Mouse (Mus musculus): ENCODE measurements around the gene Rhbdd3. TPM values are rescaled to one million over a fixed set of nuclear protein-coding genes. Genes with fewer than 3 reads are reported as not detected.
"Not testable (repeated sequence)": the region's sequence is repeated elsewhere in the genome, so short reads cannot be mapped to it uniquely, and the experiment has no call there.

Gene Rhbdd3
- total and polyA plus RNA-seq, 3 experiments: 9.7 to 37.2 (median 21.1) TPM

DNA sequence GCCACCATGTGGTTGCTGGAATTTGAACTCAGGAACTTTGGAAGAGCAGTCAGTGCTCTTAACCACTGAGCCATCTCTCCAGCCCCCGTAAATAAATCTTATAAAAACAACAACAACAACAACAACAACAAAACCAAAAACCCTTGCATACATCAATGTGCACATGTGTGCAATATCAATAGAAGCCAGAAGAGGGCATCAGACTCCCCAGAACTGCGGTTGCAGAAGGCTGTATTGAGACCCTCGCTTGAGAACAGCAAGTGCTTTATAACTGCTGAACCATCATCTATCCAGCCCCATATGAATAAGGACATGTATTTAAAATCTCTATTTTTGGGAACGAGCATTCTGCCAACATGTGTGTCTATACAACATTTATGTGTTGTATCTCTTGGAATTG lies 23.8 kb upstream of the Rhbdd3 start:
- Histone ChIP-seq H3K27me3 (ENCODE audit: insufficient read depth, low read length) (no peaks in the 10 kb centered on the region), H3K4me1 (ENCODE audit: insufficient read depth, low read depth, low read length) (peaks cover 27% of the 10 kb centered on the region), H3K9me3 (replicated peaks) (no peaks in the 10 kb centered on the region), H3K36me3 (replicated peaks) (peaks cover 84% of the 10 kb centered on the region), H3K4me3 (ENCODE audit: low read depth, low read length) (no peak overlapping the region)
- DNase-seq (ENCODE audit: low spot score): no peak
- no peak for TF ChIP-seq POLR2AphosphoS5 (IDR thresholded peaks at IDR 0.05; ENCODE audit: insufficient replicate concordance, low read depth, low read length)
- TF ChIP-seq TAL1 (conservative IDR thresholded peaks at IDR 0.05; ENCODE audit: low read depth, low read length): no peak
- TF ChIP-seq CTCF (IDR thresholded peaks at IDR 0.05; ENCODE audit: low read depth, low read length): peak; percentile 52; the same call in 1 of the 2 replicates
- no peak for TF ChIP-seq GATA1 (IDR thresholded peaks at IDR 0.05; ENCODE audit: borderline replicate concordance, low read length)
- TF ChIP-seq GATA2 (IDR thresholded peaks at IDR 0.05; ENCODE audit: borderline replicate concordance, low read depth, low read length): no peak
- ATAC-seq (ENCODE audit: extremely low read depth, insufficient number of reproducible peaks, low FRiP score, poor library complexity, severe bottlenecking): no peak

DNA sequence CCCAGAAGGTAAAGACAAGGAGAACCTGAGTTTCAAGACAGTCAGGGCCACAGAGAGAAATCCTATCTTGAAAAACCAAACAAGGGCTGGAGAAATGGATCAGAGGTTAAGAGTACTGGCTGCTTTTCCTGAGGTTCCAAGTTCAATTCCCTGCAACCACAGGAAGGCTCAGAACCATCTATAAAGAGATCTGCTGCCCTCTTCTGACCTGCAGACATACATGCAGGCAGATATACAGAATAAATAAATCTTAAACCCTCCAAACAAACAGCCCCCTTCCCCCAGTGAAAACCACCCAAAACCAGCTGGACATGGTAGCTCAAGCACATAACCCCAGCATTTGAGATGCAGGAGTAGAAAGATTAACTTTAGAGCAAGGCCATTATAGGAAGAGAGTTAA lies 23.0 kb upstream of the Rhbdd3 start:
- Histone ChIP-seq H3K4me1 (ENCODE audit: insufficient read depth, low read depth, low read length) (peaks cover 21% of the 10 kb centered on the region; the same call in 1 of the 2 replicates), H3K36me3 (replicated peaks) (peaks cover 84% of the 10 kb centered on the region), H3K27me3 (ENCODE audit: insufficient read depth, low read length) (no peaks in the 10 kb centered on the region), H3K9me3 (replicated peaks) (no peaks in the 10 kb centered on the region), H3K4me3 (ENCODE audit: low read depth, low read length) (no peak overlapping the region)
- no peak for ATAC-seq (ENCODE audit: extremely low read depth, insufficient number of reproducible peaks, low FRiP score, poor library complexity, severe bottlenecking)
- no peak for DNase-seq (ENCODE audit: low spot score)
- no peak for TF ChIP-seq POLR2AphosphoS5 (IDR thresholded peaks at IDR 0.05; ENCODE audit: insufficient replicate concordance, low read depth, low read length)

- peaks cover 81% of the 10 kb centered on the region for H3K36me3 ChIP-seq (replicated peaks)
- not testable (repeated sequence) for ATAC-seq (ENCODE audit: extremely low read depth, insufficient number of reproducible peaks, low FRiP score, poor library complexity, severe bottlenecking); H3K9me3 ChIP-seq (replicated peaks); H3K4me3 ChIP-seq (ENCODE audit: low read depth, low read length); DNase-seq (ENCODE audit: low spot score); H3K27me3 ChIP-seq (ENCODE audit: insufficient read depth, low read length)
- peaks cover 15% of the 10 kb centered on the region; the same call in 1 of the 2 replicates for H3K4me1 ChIP-seq (ENCODE audit: insufficient read depth, low read depth, low read length)
Observed at GRCm38 (mm10) chr11:5076843-5077242, 21.9 kb upstream of the Rhbdd3 start.

DNA sequence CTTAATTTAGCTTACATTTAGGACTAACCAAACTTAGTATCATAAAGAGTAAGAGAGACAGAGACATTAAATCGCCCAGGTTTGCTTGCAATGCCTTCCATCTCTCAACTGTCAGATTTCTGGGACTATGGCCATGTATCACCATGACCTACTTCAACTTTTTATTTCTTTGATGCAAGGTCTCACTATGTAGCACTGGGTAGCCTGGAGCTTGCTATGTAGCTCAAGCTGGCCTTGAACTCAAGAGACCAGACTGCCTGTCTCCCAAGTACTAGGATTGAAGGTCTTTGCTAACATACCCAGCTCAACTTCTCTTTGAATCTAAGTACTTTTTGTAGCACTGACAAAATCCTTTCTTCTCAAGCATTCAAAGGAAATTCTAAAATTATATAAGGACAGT lies 9.6 kb upstream of the Rhbdd3 start:
- Histone ChIP-seq H3K4me1 (ENCODE audit: insufficient read depth, low read depth, low read length) (peaks cover 31% of the 10 kb centered on the region), H3K36me3 (replicated peaks) (peaks cover 94% of the 10 kb centered on the region), H3K9me3 (replicated peaks) (no peaks in the 10 kb centered on the region), H3K27me3 (ENCODE audit: insufficient read depth, low read length) (no peaks in the 10 kb centered on the region), H3K4me3 (ENCODE audit: low read depth, low read length) (no peak overlapping the region)
- TF ChIP-seq GATA1 (IDR thresholded peaks at IDR 0.05; ENCODE audit: borderline replicate concordance, low read length): no peak
- DNase-seq (ENCODE audit: low spot score): no peak
- no peak for ATAC-seq (ENCODE audit: extremely low read depth, insufficient number of reproducible peaks, low FRiP score, poor library complexity, severe bottlenecking)

- peaks cover 77% of the 10 kb centered on the region for H3K36me3 ChIP-seq (replicated peaks)
- H3K4me1 ChIP-seq (ENCODE audit: insufficient read depth, low read depth, low read length): peaks cover 51% of the 10 kb centered on the region
- H3K4me3 ChIP-seq (ENCODE audit: low read depth, low read length): no peak overlapping the region
- ATAC-seq (ENCODE audit: extremely low read depth, insufficient number of reproducible peaks, low FRiP score, poor library complexity, severe bottlenecking) (no peak), DNase-seq (ENCODE audit: low spot score) (no peak)
- H3K9me3 ChIP-seq (replicated peaks): no peaks in the 10 kb centered on the region
- no peak for TF ChIP-seq CTCF (IDR thresholded peaks at IDR 0.05; ENCODE audit: low read depth, low read length)
- no peak for TF ChIP-seq GATA1 (IDR thresholded peaks at IDR 0.05; ENCODE audit: borderline replicate concordance, low read length)
- TF ChIP-seq TAL1 (conservative IDR thresholded peaks at IDR 0.05; ENCODE audit: low read depth, low read length): no peak
- no peak for TF ChIP-seq GATA2 (IDR thresholded peaks at IDR 0.05; ENCODE audit: borderline replicate concordance, low read depth, low read length)
- TF ChIP-seq POLR2AphosphoS5 (IDR thresholded peaks at IDR 0.05; ENCODE audit: insufficient replicate concordance, low read depth, low read length): no peak
- H3K27me3 ChIP-seq (ENCODE audit: insufficient read depth, low read length): no peaks in the 10 kb centered on the region
Observed at GRCm38 (mm10) chr11:5091706-5092105, 7.0 kb upstream of the Rhbdd3 start.

DNA sequence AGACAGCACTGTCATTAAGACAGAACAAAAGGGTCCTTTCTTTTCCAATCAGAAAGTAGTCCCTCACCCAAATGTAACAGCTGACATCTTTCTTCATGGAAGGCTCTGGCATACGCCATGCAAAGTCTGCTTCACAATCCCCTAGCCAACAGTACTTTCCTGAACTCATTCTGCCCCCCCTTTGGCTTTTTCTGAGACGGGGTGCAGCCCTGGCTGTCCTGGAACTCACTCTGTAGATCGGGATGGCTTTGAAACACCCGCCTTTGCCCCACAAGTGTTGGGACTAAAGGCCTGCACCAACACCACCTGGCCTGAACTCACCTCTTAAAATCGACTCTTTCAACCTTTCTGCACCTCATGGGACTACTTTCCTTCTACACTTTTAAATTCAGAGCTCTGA lies 2.8 kb upstream of the Rhbdd3 start:
- peaks cover 62% of the 10 kb centered on the region for H3K4me1 ChIP-seq (ENCODE audit: insufficient read depth, low read depth, low read length)
- H3K4me3 ChIP-seq (ENCODE audit: low read depth, low read length): peak overlapping the region; percentile 62; the same call in 1 of the 2 replicates
- H3K27me3 ChIP-seq (ENCODE audit: insufficient read depth, low read length): no peaks in the 10 kb centered on the region
- DNase-seq (ENCODE audit: low spot score) (no peak), ATAC-seq (ENCODE audit: extremely low read depth, insufficient number of reproducible peaks, low FRiP score, poor library complexity, severe bottlenecking) (no peak)
- TF ChIP-seq TAL1 (conservative IDR thresholded peaks at IDR 0.05; ENCODE audit: low read depth, low read length) (no peak), GATA2 (IDR thresholded peaks at IDR 0.05; ENCODE audit: borderline replicate concordance, low read depth, low read length) (no peak), GATA1 (IDR thresholded peaks at IDR 0.05; ENCODE audit: borderline replicate concordance, low read length) (no peak), CTCF (IDR thresholded peaks at IDR 0.05; ENCODE audit: low read depth, low read length) (no peak), POLR2AphosphoS5 (IDR thresholded peaks at IDR 0.05; ENCODE audit: insufficient replicate concordance, low read depth, low read length) (no peak)
- no peaks in the 10 kb centered on the region for H3K9me3 ChIP-seq (replicated peaks)
- H3K36me3 ChIP-seq (replicated peaks): peaks cover 46% of the 10 kb centered on the region

DNA sequence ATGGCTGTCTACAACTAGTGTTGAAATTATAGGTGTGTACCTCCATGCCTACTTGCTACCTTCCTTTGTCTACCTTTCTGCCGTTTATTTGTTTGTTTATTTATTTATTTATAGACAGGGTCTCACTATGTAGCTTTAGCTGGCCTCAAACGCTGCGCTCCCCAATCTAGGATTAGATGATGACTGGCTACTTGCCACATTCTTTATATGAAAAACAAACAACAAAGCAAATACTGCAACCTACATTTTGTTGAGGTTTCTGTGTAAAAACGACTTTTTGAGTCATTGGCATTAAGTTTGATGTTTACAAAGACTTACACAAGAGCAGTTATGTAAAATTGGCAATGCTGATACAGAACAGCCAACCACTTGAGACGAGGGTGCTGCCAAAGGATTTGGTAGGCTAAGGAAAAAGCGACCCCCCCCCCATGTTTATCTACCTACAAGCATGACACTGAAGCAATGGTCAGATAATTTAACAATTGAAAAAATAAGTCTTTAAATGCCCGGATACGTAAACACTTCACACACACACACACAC lies 2.2 kb upstream of the Rhbdd3 start:
- peaks cover 46% of the 10 kb centered on the region for H3K36me3 ChIP-seq (replicated peaks)
- ATAC-seq (ENCODE audit: extremely low read depth, insufficient number of reproducible peaks, low FRiP score, poor library complexity, severe bottlenecking): no peak
- H3K27me3 ChIP-seq (ENCODE audit: insufficient read depth, low read length): no peaks in the 10 kb centered on the region
- H3K4me1 ChIP-seq (ENCODE audit: insufficient read depth, low read depth, low read length): peaks cover 64% of the 10 kb centered on the region
- no peak for TF ChIP-seq GATA2 (IDR thresholded peaks at IDR 0.05; ENCODE audit: borderline replicate concordance, low read depth, low read length)
- no peak for TF ChIP-seq CTCF (IDR thresholded peaks at IDR 0.05; ENCODE audit: low read depth, low read length)
- TF ChIP-seq POLR2AphosphoS5 (IDR thresholded peaks at IDR 0.05; ENCODE audit: insufficient replicate concordance, low read depth, low read length): no peak
- no peak for TF ChIP-seq GATA1 (IDR thresholded peaks at IDR 0.05; ENCODE audit: borderline replicate concordance, low read length)
- no peak for TF ChIP-seq TAL1 (conservative IDR thresholded peaks at IDR 0.05; ENCODE audit: low read depth, low read length)
- H3K9me3 ChIP-seq (replicated peaks): no peaks in the 10 kb centered on the region
- no peak for DNase-seq (ENCODE audit: low spot score)
- peak overlapping the region; percentile 93; the same call in 1 of the 2 replicates for H3K4me3 ChIP-seq (ENCODE audit: low read depth, low read length)
